ENCODE assay signal across 12 mouse cellular contexts in the genomic region with DNA sequence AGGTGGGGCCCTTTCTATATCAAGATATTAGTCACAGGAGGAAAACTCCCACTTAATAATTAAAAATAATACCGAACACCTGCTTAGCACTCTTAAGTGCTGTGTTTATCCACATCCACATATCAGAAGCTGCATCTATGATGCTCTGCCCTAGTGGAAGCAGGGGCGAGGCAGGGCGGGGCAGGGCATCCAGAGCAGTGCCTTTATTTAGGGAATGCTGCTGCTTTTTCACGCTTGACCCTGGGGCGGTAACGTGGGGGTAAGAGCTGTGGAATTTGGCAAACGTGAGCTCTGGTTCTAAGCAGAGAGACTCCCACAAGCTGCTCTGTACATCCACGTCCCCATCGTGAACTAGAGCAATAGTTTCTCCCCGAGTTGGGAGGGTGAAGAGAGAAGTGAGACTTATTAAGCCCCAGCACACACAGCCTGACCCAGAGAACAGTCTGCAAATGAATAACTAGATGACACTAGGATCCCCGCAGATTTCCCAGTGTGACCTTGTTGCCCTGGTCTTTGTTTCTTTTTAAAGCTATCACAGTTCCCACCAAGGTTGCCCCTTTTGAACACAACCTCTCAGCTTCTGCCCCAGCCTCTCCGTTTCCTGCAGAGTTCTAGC.
DNase-seq lines count a peak whose midpoint lies in the region; ATAC-seq lines count a peak whose summit lies in the region.
"Had no signal": no experiment of that assay in that cellular context is flagged by ENCODE, and none has a peak within 500 bp of the region (broad histone marks: within the 10 kb centered on the region; RNA-seq: fewer than 3 reads in every experiment).

No protein-coding gene starts in this region.

- ATAC-seq in forebrain, embryonic 14.5 days, result no peak
- ATAC-seq in lung, embryonic 16.5 days (ENCODE audit: low read depth), result no peak
- peak; percentile 19; the same call in 1 of the 2 replicates for ATAC-seq in stomach, embryonic 14.5 days (ENCODE audit: insufficient number of reproducible peaks, insufficient read depth, low FRiP score, low read depth)

- H3K36me3 ChIP-seq in forebrain, embryonic 10.5 days (replicated peaks), result peaks cover 17% of the 10 kb centered on the region
- no peaks in the 10 kb centered on the region for H3K36me3 ChIP-seq in forebrain, embryonic 14.5 days (ENCODE audit: control insufficient read depth, insufficient read depth, low read length)
- no peaks in the 10 kb centered on the region for H3K36me3 ChIP-seq in lung, embryonic 16.5 days (ENCODE audit: control insufficient read depth, insufficient read depth, low read length)
- no peaks in the 10 kb centered on the region for H3K36me3 ChIP-seq in stomach, embryonic 14.5 days (ENCODE audit: control insufficient read depth, insufficient read depth, low read length)

- peaks cover 33% of the 10 kb centered on the region for H3K4me1 ChIP-seq in forebrain, embryonic 10.5 days
- H3K4me1 ChIP-seq in forebrain, embryonic 14.5 days (ENCODE audit: control insufficient read depth, insufficient read depth, low read length), result no peaks in the 10 kb centered on the region
- H3K4me1 ChIP-seq in lung, embryonic 16.5 days (replicated peaks; ENCODE audit: control insufficient read depth, insufficient read depth, low read length), result peaks cover 20% of the 10 kb centered on the region
- H3K4me1 ChIP-seq in stomach, embryonic 14.5 days (ENCODE audit: control insufficient read depth, insufficient read depth, low read length), result peaks cover 17% of the 10 kb centered on the region

- WGBS in forebrain, embryonic 10.5 days, result 49% methylated on average over 12 of the region's 12 CpGs
- WGBS in forebrain, embryonic 14.5 days, result 49% methylated on average over 12 of the region's 12 CpGs
- 41% methylated on average over 12 of the region's 12 CpGs for WGBS in lung, embryonic 16.5 days
- WGBS in stomach, embryonic 14.5 days, result 39% methylated on average over 12 of the region's 12 CpGs

- H3K9me3 ChIP-seq in forebrain, embryonic 10.5 days, result no peaks in the 10 kb centered on the region
- no peaks in the 10 kb centered on the region for H3K9me3 ChIP-seq in forebrain, embryonic 14.5 days (replicated peaks; ENCODE audit: control insufficient read depth, low read length)
- H3K9me3 ChIP-seq in lung, embryonic 16.5 days (ENCODE audit: control insufficient read depth, low read length), result no peaks in the 10 kb centered on the region
- no peaks in the 10 kb centered on the region for H3K9me3 ChIP-seq in stomach, embryonic 14.5 days (ENCODE audit: control insufficient read depth, low read depth, low read length)

- H3K4me3 ChIP-seq in forebrain, embryonic 10.5 days, result no peak overlapping the region
- no peak overlapping the region for H3K4me3 ChIP-seq in forebrain, embryonic 14.5 days (ENCODE audit: low read depth, low read length)
- H3K4me3 ChIP-seq in lung, embryonic 16.5 days (ENCODE audit: low read length), result no peak overlapping the region
- no peak overlapping the region for H3K4me3 ChIP-seq in stomach, embryonic 14.5 days (ENCODE audit: low read depth, low read length)

- H3K27ac ChIP-seq in forebrain, embryonic 10.5 days, result peak overlapping the region; percentile 53
- H3K27ac ChIP-seq in forebrain, embryonic 14.5 days (ENCODE audit: low read depth, low read length), result no peak overlapping the region
- H3K27ac ChIP-seq in lung, embryonic 16.5 days (ENCODE audit: low read length), result peak overlapping the region; percentile 16; the same call in 1 of the 2 replicates
- no peak overlapping the region for H3K27ac ChIP-seq in stomach, embryonic 14.5 days (ENCODE audit: low read length)

- H3K9ac ChIP-seq in forebrain, embryonic 14.5 days (ENCODE audit: low read length), result no peak overlapping the region
- H3K9ac ChIP-seq in lung, embryonic 16.5 days (ENCODE audit: low read length), result no peak overlapping the region
- no peak overlapping the region for H3K9ac ChIP-seq in stomach, embryonic 14.5 days (replicated peaks; ENCODE audit: low read depth, low read length)

- H3K27me3 ChIP-seq in forebrain, embryonic 10.5 days (ENCODE audit: poor library complexity, severe bottlenecking), result no peaks in the 10 kb centered on the region
- H3K27me3 ChIP-seq in forebrain, embryonic 14.5 days (replicated peaks; ENCODE audit: control insufficient read depth, insufficient read depth, low read length), result no peaks in the 10 kb centered on the region
- H3K27me3 ChIP-seq in lung, embryonic 16.5 days (ENCODE audit: control insufficient read depth, insufficient read depth, low read depth, low read length), result no peaks in the 10 kb centered on the region
- H3K27me3 ChIP-seq in stomach, embryonic 14.5 days (ENCODE audit: control insufficient read depth, insufficient read depth, low read length), result no peaks in the 10 kb centered on the region

- no peak overlapping the region for H3K4me2 ChIP-seq in forebrain, embryonic 14.5 days (ENCODE audit: low read length)
- no peak overlapping the region for H3K4me2 ChIP-seq in lung, embryonic 16.5 days (ENCODE audit: low read depth, low read length)
- H3K4me2 ChIP-seq in stomach, embryonic 14.5 days (replicated peaks; ENCODE audit: low read depth, low read length), result no peak overlapping the region

- no peak for DNase-seq in forebrain, embryonic 10.5 days (ENCODE audit: extremely low spot score, low spot score)
- no peak for DNase-seq in forebrain, embryonic 14.5 days (ENCODE audit: low spot score)
- DNase-seq in lung, adult 18-20 months, result no peak
- peak; percentile 45 for DNase-seq in kidney, postnatal 14 days
- no peak for DNase-seq in layer of hippocampus, postnatal 25 days (ENCODE audit: extremely low spot score in 1 of 2, low spot score in 1 of 2)
- DNase-seq in adrenal gland, postnatal 4 days (ENCODE audit: low spot score in 2 of 2), result no peak
- DNase-seq: adrenal gland, postnatal 36 days; cerebellum, adult 9-10 months; heart, adult 18-20 months; heart, postnatal 36 days had no signal

Comparison
In these comparisons a context has a peak if more than half of its experiments do, and no peak if none do; other contexts are left out.
1. H3K27ac ChIP-seq: peak in forebrain, embryonic 10.5 days (single experiment) and lung, embryonic 16.5 days (single experiment); none in forebrain, embryonic 14.5 days (single experiment) and stomach, embryonic 14.5 days (single experiment).